Mouse (Mus musculus): ENCODE results near the gene Ttc30a1. TPM values are rescaled to one million over a fixed set of nuclear protein-coding genes. Genes with fewer than 3 reads are reported as not detected.
"Not testable (repeated sequence)": the region's sequence is repeated elsewhere in the genome, so short reads cannot be mapped to it uniquely, and the experiment has no call there.

The Ttc30a1 gene
- total and polyA plus RNA-seq, 2 experiments from 2014 or later, result 4.8 to 11.4 TPM

DNA sequence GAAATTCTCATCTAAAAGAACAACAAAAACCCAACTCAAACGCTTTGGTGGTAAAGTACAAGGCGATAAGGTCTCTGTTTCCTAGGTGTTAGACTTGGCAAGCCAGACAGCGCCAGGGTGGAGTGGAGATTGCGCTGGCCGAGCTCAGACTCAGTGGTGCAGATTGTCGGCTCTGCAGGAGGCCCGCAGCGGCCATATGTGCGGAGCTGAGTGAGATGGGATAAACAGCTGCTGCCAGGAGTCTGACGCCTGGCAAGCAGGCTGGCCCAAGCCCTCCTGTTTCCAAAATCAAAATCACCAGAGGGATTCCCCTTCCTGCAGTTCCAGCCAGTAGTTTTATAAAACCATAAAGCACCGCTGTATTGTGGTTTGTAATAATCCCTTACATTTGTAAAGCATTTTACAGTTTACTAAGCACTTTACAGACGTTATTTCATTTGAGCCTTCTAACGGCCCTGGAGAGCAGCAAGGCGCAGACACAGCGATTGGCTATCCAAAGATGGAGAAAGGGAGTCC, 21.9 kb downstream of the Ttc30a1 start:
- Histone ChIP-seq H3K36me3 (ENCODE audit: insufficient read depth, low read length) (no peaks in the 10 kb centered on the region), H3K4me1 (ENCODE audit: insufficient read depth, low read length) (peaks cover 9% of the 10 kb centered on the region; the same call in 1 of the 2 replicates), H3K9me3 (ENCODE audit: low read length) (no peaks in the 10 kb centered on the region), H3K4me3 (ENCODE audit: low read length) (no peak overlapping the region), H3K27me3 (ENCODE audit: insufficient read depth, low read length) (no peaks in the 10 kb centered on the region), H3K4me2 (ENCODE audit: low read depth, low read length) (peak overlapping the region; percentile 31), H3K27ac (peak overlapping the region; percentile 17), H3K9ac (replicated peaks; ENCODE audit: low read length) (no peak overlapping the region; the same call in 1 of the 2 replicates)
- 9% methylated on average over 15 of the region's 15 CpGs for WGBS
- peak; percentile 59; the same call in 1 of the 2 replicates for ATAC-seq
- peak; percentile 75 for DNase-seq (ENCODE audit: low spot score)
- TF ChIP-seq CTCF (IDR thresholded peaks at IDR 0.05; ENCODE audit: low read depth), result no peak

GRCm38 (mm10) chr2:75959183-75959849, 22.5 kb downstream of the Ttc30a1 start:
- DNase-seq (ENCODE audit: low spot score) (peak; percentile 32), ATAC-seq (peak; percentile 53; the same call in 1 of the 2 replicates)
- Histone ChIP-seq H3K4me1 (ENCODE audit: insufficient read depth, low read length) (peaks cover 9% of the 10 kb centered on the region; the same call in 1 of the 2 replicates), H3K4me2 (ENCODE audit: low read depth, low read length) (peak overlapping the region; percentile 31), H3K9ac (replicated peaks; ENCODE audit: low read length) (no peak overlapping the region), H3K27ac (peak overlapping the region; percentile 26; the same call in 1 of the 2 replicates), H3K4me3 (ENCODE audit: low read length) (no peak overlapping the region), H3K9me3 (ENCODE audit: low read length) (no peaks in the 10 kb centered on the region), H3K36me3 (ENCODE audit: insufficient read depth, low read length) (no peaks in the 10 kb centered on the region), H3K27me3 (ENCODE audit: insufficient read depth, low read length) (no peaks in the 10 kb centered on the region)
- no peak for TF ChIP-seq CTCF (IDR thresholded peaks at IDR 0.05; ENCODE audit: low read depth)
- WGBS, result 29% methylated on average over 18 of the region's 18 CpGs

GRCm38 (mm10) chr2:75955709-75956108, 26.1 kb downstream of the Ttc30a1 start:
- no peak overlapping the region for H3K27ac ChIP-seq
- no peak overlapping the region for H3K9ac ChIP-seq (replicated peaks; ENCODE audit: low read length)
- no peak overlapping the region for H3K4me3 ChIP-seq (ENCODE audit: low read length)
- H3K27me3 ChIP-seq (ENCODE audit: insufficient read depth, low read length), result no peaks in the 10 kb centered on the region
- H3K36me3 ChIP-seq (ENCODE audit: insufficient read depth, low read length), result no peaks in the 10 kb centered on the region
- ATAC-seq (no peak), DNase-seq (ENCODE audit: low spot score) (no peak)
- no peak overlapping the region for H3K4me2 ChIP-seq (ENCODE audit: low read depth, low read length)
- TF ChIP-seq CTCF (IDR thresholded peaks at IDR 0.05; ENCODE audit: low read depth), result no peak
- WGBS, result 55% methylated on average over 14 of the region's 14 CpGs
- peaks cover 9% of the 10 kb centered on the region; the same call in 1 of the 2 replicates for H3K4me1 ChIP-seq (ENCODE audit: insufficient read depth, low read length)
- H3K9me3 ChIP-seq (ENCODE audit: low read length), result no peaks in the 10 kb centered on the region

GRCm38 (mm10) chr2:75953320-75953719, 28.4 kb downstream of the Ttc30a1 start:
- H3K4me1 ChIP-seq (ENCODE audit: insufficient read depth, low read length), result no peaks in the 10 kb centered on the region
- TF ChIP-seq CTCF (IDR thresholded peaks at IDR 0.05; ENCODE audit: low read depth), result no peak
- no peaks in the 10 kb centered on the region for H3K36me3 ChIP-seq (ENCODE audit: insufficient read depth, low read length)
- no peak overlapping the region for H3K4me2 ChIP-seq (ENCODE audit: low read depth, low read length)
- no peak overlapping the region for H3K9ac ChIP-seq (replicated peaks; ENCODE audit: low read length)
- no peak overlapping the region for H3K27ac ChIP-seq
- ATAC-seq (no peak), DNase-seq (ENCODE audit: low spot score) (no peak)
- 85% methylated on average over 5 of the region's 5 CpGs for WGBS
- H3K4me3 ChIP-seq (ENCODE audit: low read length), result no peak overlapping the region
- H3K27me3 ChIP-seq (ENCODE audit: insufficient read depth, low read length), result no peaks in the 10 kb centered on the region
- no peaks in the 10 kb centered on the region for H3K9me3 ChIP-seq (ENCODE audit: low read length)

- no peak for ATAC-seq
- no peak overlapping the region for H3K27ac ChIP-seq
- no peak for TF ChIP-seq CTCF (IDR thresholded peaks at IDR 0.05; ENCODE audit: low read depth)
- no peaks in the 10 kb centered on the region for H3K4me1 ChIP-seq (ENCODE audit: insufficient read depth, low read length)
- H3K9ac ChIP-seq (replicated peaks; ENCODE audit: low read length), result no peak overlapping the region
- H3K9me3 ChIP-seq (ENCODE audit: low read length), result no peaks in the 10 kb centered on the region
- H3K27me3 ChIP-seq (ENCODE audit: insufficient read depth, low read length), result no peaks in the 10 kb centered on the region
- H3K4me3 ChIP-seq (ENCODE audit: low read length), result no peak overlapping the region
- no peaks in the 10 kb centered on the region for H3K36me3 ChIP-seq (ENCODE audit: insufficient read depth, low read length)
- 88% methylated on average over 8 of the region's 8 CpGs for WGBS
- no peak for DNase-seq (ENCODE audit: low spot score)
- no peak overlapping the region for H3K4me2 ChIP-seq (ENCODE audit: low read depth, low read length)
These were observed 31.1 kb downstream of the Ttc30a1 start for GRCm38 (mm10) chr2:75950685-75951084.

- H3K4me1 ChIP-seq (ENCODE audit: insufficient read depth, low read length), result no peaks in the 10 kb centered on the region
- no peaks in the 10 kb centered on the region for H3K36me3 ChIP-seq (ENCODE audit: insufficient read depth, low read length)
- TF ChIP-seq CTCF (IDR thresholded peaks at IDR 0.05; ENCODE audit: low read depth), result no peak
These were observed 43.4 kb downstream of the Ttc30a1 start, which contains the start of gene Ttc30b for GRCm38 (mm10) chr2:75938117-75939063. TSS of gene Ttc30b (minus strand) at chr2:75938585.

DNA sequence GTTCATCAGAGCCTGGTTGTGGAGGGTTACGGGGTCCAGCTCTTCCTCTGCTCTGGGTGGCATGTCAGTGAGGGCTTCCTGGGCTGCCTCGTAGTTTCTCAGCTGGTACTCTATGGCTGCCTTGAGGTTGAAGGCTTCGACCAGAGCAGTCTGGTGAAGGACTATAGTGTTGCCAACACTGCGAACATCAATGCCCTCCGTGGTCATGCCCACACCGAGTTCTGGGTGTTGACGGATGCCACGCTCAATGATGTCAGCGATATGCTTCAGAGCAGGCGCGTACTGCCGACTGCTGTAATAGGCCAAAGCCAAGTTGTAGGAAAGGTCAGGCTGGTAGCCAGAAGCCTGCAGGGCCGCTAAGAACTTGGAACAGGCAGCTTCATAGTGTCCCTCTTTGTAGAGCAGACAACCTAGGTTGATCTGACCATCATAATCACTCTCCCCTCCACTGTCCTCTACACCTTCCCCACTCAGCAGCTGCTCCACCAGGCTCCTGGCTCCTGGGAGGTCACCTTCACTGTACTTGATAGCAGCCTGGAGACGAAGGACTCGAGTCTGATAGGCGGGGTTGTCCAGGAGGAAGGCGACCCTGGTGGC, 44.1 kb downstream of the Ttc30a1 start:
- Histone ChIP-seq H3K9ac (replicated peaks; ENCODE audit: low read length) (peak overlapping the region; percentile 58; the same call in 1 of the 2 replicates), H3K27ac (peak overlapping the region; percentile 86; the same call in 1 of the 2 replicates), H3K4me2 (ENCODE audit: low read depth, low read length) (peak overlapping the region; percentile 75), H3K4me3 (ENCODE audit: low read length) (peak overlapping the region; percentile 55)
- H3K4me1 ChIP-seq (ENCODE audit: insufficient read depth, low read length); H3K36me3 ChIP-seq (ENCODE audit: insufficient read depth, low read length); H3K9me3 ChIP-seq (ENCODE audit: low read length); H3K27me3 ChIP-seq (ENCODE audit: insufficient read depth, low read length); DNase-seq (ENCODE audit: low spot score): not testable (repeated sequence)
- WGBS, result 60% methylated on average over 12 of the region's 17 CpGs
- peak; percentile 38 for ATAC-seq

More at GRCm38 (mm10) chr2:75938117-75939063, 43.4 kb downstream of the Ttc30a1 start, which contains the start of gene Ttc30b:
- Histone ChIP-seq H3K27ac (peak within 1 kb of the TSS; percentile 86), H3K4me3 (ENCODE audit: low read length) (peak within 1 kb of the TSS; percentile 55), H3K4me2 (ENCODE audit: low read depth, low read length) (peak within 1 kb of the TSS; percentile 75), H3K27me3 (ENCODE audit: insufficient read depth, low read length) (no peaks in the 10 kb centered on the region), H3K9me3 (ENCODE audit: low read length) (no peaks in the 10 kb centered on the region), H3K9ac (replicated peaks; ENCODE audit: low read length) (peak within 1 kb of the TSS; percentile 58)
- 4% methylated on average over 33 of the region's 42 CpGs for WGBS
- peak; percentile 92 for DNase-seq (ENCODE audit: low spot score)
- ATAC-seq, result peak; percentile 93

GRCm38 (mm10) chr2:75936685-75937084, 45.1 kb downstream of the Ttc30a1 start:
- not testable (repeated sequence) for H3K9ac ChIP-seq (replicated peaks; ENCODE audit: low read length); H3K4me3 ChIP-seq (ENCODE audit: low read length); ATAC-seq; H3K27ac ChIP-seq; H3K4me2 ChIP-seq (ENCODE audit: low read depth, low read length); DNase-seq (ENCODE audit: low spot score); H3K27me3 ChIP-seq (ENCODE audit: insufficient read depth, low read length); H3K9me3 ChIP-seq (ENCODE audit: low read length); H3K4me1 ChIP-seq (ENCODE audit: insufficient read depth, low read length); H3K36me3 ChIP-seq (ENCODE audit: insufficient read depth, low read length)
- WGBS, result 95% methylated on average over 2 of the region's 2 CpGs

Measured in hindbrain, postnatal 0 days (tissue).